Mouse (Mus musculus) cerebellum, postnatal 10 days (tissue): ENCODE measurements around the gene Gpx3.

Source experiments
- DNase-seq, 2 experiments: peaks; one replicate each; pipeline ENCODE4 v3.0.0; 2021; ENCODE audit warnings: mixed read lengths in 2 of 2

Gene Gpx3

GRCm38 (mm10) chr11:54912503-54913316 is 10.5 kb downstream of the Gpx3 start:
- no peak for DNase-seq

- peak; percentile 50 to 56 for DNase-seq
Measured at GRCm38 (mm10) chr11:54913841-54914240, 11.6 kb downstream of the Gpx3 start.

- no peak for DNase-seq
Measured at GRCm38 (mm10) chr11:54917461-54917860, 15.2 kb downstream of the Gpx3 start.

- DNase-seq: no peak
Measured at GRCm38 (mm10) chr11:54918273-54918672, 16.0 kb downstream of the Gpx3 start.

GRCm38 (mm10) chr11:54920127-54920972 is 18.1 kb downstream of the Gpx3 start:
- DNase-seq: no peak

DNA sequence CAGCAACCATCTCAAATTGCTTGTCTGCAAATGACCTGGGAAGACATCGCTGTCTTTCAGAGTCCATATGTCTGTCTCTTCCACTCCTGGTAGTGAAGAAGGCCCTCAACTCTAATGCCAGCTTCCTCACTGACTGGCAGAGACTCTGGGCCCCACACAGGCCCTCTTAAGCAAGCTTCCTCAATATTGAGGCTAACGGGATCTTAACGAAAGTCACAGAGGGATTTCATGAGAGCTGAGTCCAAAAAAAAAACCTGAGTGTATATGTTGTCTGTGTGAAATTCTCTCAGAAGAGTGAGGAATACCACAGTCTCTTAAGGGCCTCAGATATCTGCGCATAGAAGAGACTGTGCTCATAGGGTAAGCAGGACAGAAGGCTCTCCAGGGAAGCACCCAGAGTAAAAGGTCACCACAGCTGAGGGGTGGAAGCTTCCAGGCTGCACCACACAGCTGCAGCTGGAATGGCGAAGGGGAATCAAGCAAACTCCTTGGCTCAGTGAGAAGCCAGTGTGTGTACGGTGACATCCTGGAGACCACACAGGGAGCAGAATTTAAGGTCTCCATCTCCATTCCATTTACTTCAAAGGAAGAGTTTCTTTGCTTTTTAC is 18.8 kb downstream of the Gpx3 start:
- DNase-seq: no peak

DNA sequence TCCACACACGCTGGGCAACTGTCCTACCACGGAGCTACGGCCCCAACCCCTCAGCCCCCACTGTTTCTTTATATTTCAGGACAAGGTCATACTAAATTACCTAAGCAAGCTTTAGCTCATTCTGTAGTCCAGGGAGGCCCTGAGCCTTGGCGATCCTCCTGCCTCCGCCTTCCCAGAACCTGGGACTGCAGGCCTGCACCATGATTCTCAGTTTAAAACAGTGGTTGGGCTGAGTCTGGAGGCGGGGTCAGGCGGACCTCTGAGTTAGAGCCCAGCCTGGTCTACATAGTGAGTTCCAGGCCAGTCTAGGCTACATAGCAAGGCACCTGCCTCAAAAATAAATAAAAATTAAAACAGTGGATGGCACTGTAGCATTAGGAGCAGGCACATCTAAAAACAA is 19.5 kb downstream of the Gpx3 start:
- no peak for DNase-seq

DNA sequence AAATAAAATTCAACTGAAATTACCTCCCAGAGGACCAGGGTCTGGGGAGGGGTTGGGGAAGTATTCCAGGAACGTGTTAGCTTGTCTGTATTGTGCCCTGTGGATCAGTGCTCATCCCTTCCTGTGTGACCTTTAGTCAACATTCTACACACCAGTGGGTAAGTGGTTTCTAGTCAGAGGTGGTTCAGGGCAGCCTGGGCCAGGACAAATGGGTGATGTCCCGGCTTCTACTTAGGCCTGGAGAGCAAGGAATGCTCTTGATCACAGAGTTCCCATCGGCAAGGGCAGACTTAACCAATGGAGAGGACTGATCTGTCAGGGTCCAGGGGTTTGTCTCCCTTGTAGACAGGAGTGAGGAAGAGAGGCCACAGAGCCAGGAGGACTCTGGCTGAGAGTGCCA is 20.2 kb downstream of the Gpx3 start:
- no peak for DNase-seq

DNA sequence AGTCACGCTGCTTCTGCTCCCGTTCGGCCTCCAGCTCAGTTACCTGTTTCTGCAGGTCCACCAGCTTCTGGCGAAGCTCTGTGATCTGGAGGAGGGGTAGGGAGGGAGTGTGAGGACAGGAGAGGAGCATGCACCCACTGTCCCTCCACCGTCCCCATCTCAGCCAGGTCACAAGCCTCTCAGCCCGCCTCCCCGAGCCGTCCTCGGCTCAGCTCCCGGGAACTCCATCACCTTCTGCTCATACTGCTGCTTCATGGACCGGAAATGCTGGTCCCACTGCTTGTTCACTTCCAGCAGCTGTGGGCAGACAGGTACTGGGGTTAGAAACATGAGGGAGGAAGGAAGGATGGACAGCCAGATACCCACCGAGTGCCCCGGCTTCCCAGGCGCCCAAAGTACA is 21.9 kb downstream of the Gpx3 start:
- no peak for DNase-seq

DNA sequence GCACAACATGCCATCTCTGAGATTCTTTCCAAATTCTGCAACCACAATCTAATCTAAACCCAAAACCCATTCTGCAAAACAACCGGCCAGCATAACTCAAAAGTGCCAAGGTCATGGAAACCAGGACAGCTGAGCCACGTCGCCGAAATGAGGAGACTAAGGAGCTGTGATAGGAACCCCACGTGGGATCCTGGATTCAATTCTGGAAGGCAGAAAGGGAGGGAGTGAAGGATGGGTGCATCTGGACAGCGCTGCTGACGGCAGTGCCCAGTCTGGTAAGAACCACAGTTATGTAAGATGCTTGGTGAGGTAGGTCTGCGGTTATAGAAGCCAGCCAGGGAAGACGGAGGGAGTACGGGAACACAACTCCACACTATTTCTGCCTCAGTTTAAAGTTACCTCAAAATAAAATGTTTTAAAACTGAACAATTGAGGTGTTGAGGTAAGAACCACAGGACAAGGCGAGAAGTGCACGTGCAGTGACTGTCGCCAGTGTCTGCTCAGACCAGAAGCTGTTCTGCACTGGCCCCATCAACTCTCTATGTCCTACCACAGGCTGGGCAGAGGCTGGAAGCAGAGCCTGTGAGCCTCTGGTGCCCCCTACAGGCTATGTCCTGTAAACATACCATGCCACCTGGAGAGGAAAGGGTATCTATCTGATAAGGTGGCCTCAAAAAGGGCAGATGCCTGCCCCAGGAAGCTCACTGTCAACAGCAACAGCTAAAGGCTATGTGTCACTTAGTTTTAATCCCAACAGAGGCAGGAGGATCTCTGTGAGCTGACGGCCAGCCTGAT is 25.3 kb downstream of the Gpx3 start:
- peak; percentile 82 to 85 for DNase-seq

DNA sequence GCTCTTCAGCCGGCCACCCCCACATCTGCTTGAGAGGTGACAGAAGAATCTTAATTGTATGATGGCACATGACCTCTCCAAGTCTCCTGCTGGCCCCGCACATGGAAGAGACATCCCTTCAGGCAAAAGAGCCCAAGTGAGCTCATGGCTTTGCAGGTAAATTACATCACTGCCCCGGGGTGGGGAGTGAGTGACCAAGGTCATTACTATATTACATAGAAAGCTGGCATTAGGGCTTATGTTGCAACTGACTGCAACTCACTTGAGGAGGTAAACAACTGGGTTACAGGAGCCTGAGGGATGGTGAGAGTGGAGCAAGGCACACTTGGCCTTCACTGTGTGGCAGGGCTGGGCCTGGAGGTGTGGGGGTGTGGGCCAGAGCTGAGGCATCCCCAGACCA is 26.0 kb downstream of the Gpx3 start:
- DNase-seq: no peak

- DNase-seq: no peak
Measured at GRCm38 (mm10) chr11:54928886-54929285, 26.6 kb downstream of the Gpx3 start.

GRCm38 (mm10) chr11:54929290-54929689 is 27.0 kb downstream of the Gpx3 start:
- no peak for DNase-seq

DNA sequence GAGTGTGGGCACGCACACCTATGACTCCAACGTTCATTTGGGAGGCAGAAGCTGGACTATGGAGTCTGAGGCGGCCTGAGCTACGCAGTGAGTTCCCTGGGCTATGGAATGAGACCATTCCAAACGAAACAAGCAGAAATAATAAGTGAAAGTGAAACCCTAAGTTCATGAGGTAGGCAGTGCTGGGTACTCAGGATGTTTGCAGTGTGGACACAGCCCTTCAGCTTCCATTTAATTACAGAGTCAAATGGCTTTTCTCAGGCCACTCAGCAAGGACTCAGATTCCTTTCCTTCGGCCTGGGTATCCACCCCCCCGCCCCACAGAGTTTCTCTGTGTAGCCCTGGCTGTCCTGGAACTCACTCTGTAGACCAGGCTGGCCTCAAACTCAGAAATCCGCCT is 27.5 kb downstream of the Gpx3 start:
- no peak for DNase-seq

DNA sequence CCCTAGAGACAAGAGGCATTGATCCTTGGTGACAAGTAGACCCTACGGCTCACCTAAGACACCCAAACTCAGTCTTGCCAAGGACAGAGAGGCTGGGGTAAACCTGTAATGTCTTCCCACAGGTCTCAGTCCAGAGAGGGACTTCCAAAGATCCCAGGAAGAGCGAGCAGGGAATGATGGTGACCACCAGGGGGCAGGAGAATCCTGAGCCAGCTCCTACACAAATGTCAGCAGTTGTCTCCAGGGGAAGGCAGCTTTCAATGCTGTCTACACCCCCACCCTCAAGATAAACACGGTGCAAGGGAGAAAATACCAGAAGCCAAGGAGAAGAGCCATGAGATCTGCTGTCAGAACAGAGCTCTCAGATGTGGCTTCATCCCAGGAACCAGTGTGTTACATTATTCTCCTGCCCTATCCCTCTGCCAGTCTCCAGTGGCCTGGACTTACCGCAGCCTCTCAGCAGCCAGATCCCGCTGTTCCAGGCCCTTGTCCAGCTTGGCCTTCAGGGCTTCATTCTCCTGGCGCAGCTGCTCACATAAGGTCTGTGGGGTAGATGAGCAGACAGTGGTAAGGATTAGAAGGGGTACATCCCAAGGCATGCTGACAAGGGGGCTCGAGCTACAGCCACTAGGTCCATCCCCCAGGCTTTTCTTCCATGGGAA is 28.2 kb downstream of the Gpx3 start:
- DNase-seq: peak; percentile 78 to 84

- DNase-seq: peak; percentile 75 to 81
Measured at GRCm38 (mm10) chr11:54931405-54932093, 29.3 kb downstream of the Gpx3 start.

- DNase-seq: no peak
Measured at GRCm38 (mm10) chr11:54932540-54932939, 30.3 kb downstream of the Gpx3 start.

GRCm38 (mm10) chr11:54934198-54934597 is 31.9 kb downstream of the Gpx3 start:
- no peak for DNase-seq

- DNase-seq: peak; percentile 47 to 48
Measured at GRCm38 (mm10) chr11:54936035-54936770, 34.0 kb downstream of the Gpx3 start.

DNA sequence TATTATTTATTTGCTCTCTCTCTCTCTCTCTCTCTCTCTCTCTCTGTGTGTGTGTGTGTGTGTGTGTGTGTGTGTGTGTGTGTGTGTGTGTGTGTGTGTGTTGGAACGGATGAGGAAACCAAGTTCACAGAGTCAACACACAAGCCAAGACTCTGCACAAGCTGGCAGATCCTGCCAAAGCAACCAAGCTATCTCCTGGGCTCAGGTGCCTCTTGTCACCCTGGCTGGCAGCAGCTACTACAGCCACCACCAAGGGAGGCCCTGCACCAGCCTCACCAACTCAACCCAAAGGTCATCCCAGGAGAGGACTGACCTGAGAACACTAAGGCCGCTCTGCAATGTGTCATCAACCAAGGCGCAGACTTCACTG is 34.5 kb downstream of the Gpx3 start:
- DNase-seq: no peak

DNA sequence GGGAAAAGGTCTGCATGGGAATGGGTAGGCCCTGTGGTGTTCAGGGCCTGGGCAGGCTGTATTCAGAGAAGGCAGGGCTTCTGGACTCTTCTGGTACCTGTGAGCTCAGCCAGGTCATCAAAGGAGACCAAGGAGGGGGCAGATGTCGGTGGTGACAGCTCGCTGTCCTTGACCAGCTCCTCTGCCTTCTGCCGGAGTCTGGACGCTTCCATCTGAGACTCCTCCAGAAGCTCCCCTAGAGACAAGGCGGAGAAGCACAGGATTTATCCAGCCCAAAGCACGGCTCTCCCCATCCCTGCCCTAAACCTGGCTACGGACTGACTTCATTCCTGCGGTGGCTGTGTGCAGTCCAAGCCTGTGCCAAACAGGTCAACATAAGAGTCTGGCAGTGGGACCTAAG is 37.2 kb downstream of the Gpx3 start:
- DNase-seq: peak; percentile 33 to 50
